22 mouse cellular contexts compared by ENCODE assay signal in the genomic region with DNA sequence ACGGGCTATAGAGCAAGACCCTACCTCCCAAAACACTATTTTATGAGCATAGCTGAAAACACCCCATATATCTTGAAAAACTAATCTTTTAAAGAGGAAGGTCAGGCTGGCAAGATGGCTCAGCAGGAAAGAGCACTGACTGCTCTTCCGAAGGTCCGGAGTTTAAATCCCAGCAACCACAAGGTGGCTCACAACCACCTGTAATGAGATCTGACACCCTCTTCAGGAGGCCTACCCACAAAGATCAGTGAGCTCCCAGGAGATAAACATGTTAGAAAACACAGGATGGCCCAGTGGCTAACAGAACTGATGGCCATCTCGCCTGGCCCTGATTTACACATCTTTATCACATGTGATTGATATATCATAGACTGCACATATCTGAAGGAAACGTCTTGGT. TPM values are rescaled to one million over a fixed set of nuclear protein-coding genes. Genes with fewer than 3 reads are reported as not detected.
DNase-seq lines count a peak whose midpoint lies in the region; ATAC-seq and TF ChIP-seq lines count a peak whose summit lies in the region.
"Had no signal": no experiment of that assay in that cellular context is flagged by ENCODE, and none has a peak within 500 bp of the region (broad histone marks: within the 10 kb centered on the region; RNA-seq: fewer than 3 reads in every experiment).

No protein-coding gene starts in this region.

- no peak for TF ChIP-seq POLR2A in heart, adult 2 months (IDR thresholded peaks at IDR 0.05; ENCODE audit: insufficient read depth, low read depth, low read length)

- no peak for DNase-seq in heart, adult 2 months
- DNase-seq in heart, postnatal 14 days, result no peak
- DNase-seq in layer of hippocampus, adult 2 months (ENCODE audit: low spot score in 2 of 2), result no peak
- DNase-seq in layer of hippocampus, postnatal 25 days (ENCODE audit: extremely low spot score in 1 of 2, low spot score in 1 of 2), result no peak
- DNase-seq in testis, postnatal 10 days (ENCODE audit: low spot score), result peak; percentile 42
- DNase-seq in testis, postnatal 14 days (ENCODE audit: low spot score), result no peak
- DNase-seq in stomach, postnatal 0 days (ENCODE audit: low spot score), result no peak
- no peak for DNase-seq in left cerebral cortex, postnatal 10 days (ENCODE audit: extremely low spot score in 1 of 2, low spot score in 2 of 2)
- DNase-seq: adrenal gland, postnatal 25 days; cerebellum, adult 9-10 months; gastrocnemius, postnatal 36 days; kidney, adult 18-20 months; liver; liver, postnatal 0 days; lung, postnatal 36 days had no signal

- no peak overlapping the region for H3K9ac ChIP-seq in heart, adult 2 months (ENCODE audit: low read depth, low read length)
- H3K9ac ChIP-seq in stomach, postnatal 0 days (ENCODE audit: low read length), result no peak overlapping the region
- H3K9ac ChIP-seq: embryonic facial prominence, embryonic 15.5 days; forebrain, embryonic 15.5 days; liver, postnatal 0 days; stomach, embryonic 15.5 days had no signal

- no peaks in the 10 kb centered on the region for H3K36me3 ChIP-seq in heart, adult 2 months (ENCODE audit: control insufficient read depth, insufficient read depth, low read length)
- H3K36me3 ChIP-seq in stomach, postnatal 0 days (ENCODE audit: control insufficient read depth, insufficient read depth, low read length), result no peaks in the 10 kb centered on the region
- H3K36me3 ChIP-seq: embryonic facial prominence, embryonic 15.5 days; forebrain, embryonic 15.5 days; limb, embryonic 10.5 days; stomach, embryonic 15.5 days had no signal

- H3K27me3 ChIP-seq in heart, adult 2 months (ENCODE audit: control insufficient read depth, insufficient read depth, low read length), result no peaks in the 10 kb centered on the region
- no peaks in the 10 kb centered on the region for H3K27me3 ChIP-seq in stomach, postnatal 0 days (ENCODE audit: control insufficient read depth, insufficient read depth, low read length)
- H3K27me3 ChIP-seq: embryonic facial prominence, embryonic 15.5 days; forebrain, embryonic 15.5 days; stomach, embryonic 15.5 days had no signal

- TF ChIP-seq EP300 in heart, adult 2 months (IDR thresholded peaks at IDR 0.05; ENCODE audit: insufficient read depth, low read depth, low read length), result no peak
- TF ChIP-seq EP300 in stomach, postnatal 0 days (optimal IDR thresholded peaks at IDR 0.05), result no peak

- no peak overlapping the region for H3K4me2 ChIP-seq in stomach, postnatal 0 days (replicated peaks; ENCODE audit: low read depth)
- H3K4me2 ChIP-seq: embryonic facial prominence, embryonic 15.5 days; forebrain, embryonic 15.5 days; stomach, embryonic 15.5 days had no signal

- no peaks in the 10 kb centered on the region for H3K9me3 ChIP-seq in stomach, postnatal 0 days (ENCODE audit: control insufficient read depth, low read length)
- H3K9me3 ChIP-seq: embryonic facial prominence, embryonic 15.5 days; forebrain, embryonic 15.5 days; limb, embryonic 10.5 days; megakaryocyte, embryonic 14.5 days; stomach, embryonic 15.5 days had no signal

- H3K4me3 ChIP-seq in heart, adult 2 months, result no peak overlapping the region
- H3K4me3 ChIP-seq in layer of hippocampus, adult 2 months, result no peak overlapping the region
- H3K4me3 ChIP-seq in stomach, postnatal 0 days (ENCODE audit: low read depth, low read length), result no peak overlapping the region
- H3K4me3 ChIP-seq: embryonic facial prominence, embryonic 15.5 days; forebrain, embryonic 15.5 days; limb, embryonic 10.5 days; megakaryocyte, embryonic 14.5 days; stomach, embryonic 15.5 days had no signal

- no peaks in the 10 kb centered on the region for H3K4me1 ChIP-seq in heart, adult 2 months (ENCODE audit: control insufficient read depth, insufficient read depth, low read length)
- H3K4me1 ChIP-seq in stomach, postnatal 0 days (replicated peaks; ENCODE audit: control insufficient read depth, insufficient read depth), result no peaks in the 10 kb centered on the region
- H3K4me1 ChIP-seq: embryonic facial prominence, embryonic 15.5 days; limb, embryonic 10.5 days; stomach, embryonic 15.5 days had no signal

- peak; percentile 26 for TF ChIP-seq CTCF in heart, adult 2 months (IDR thresholded peaks at IDR 0.05)
- peak; percentile 53 for TF ChIP-seq CTCF in layer of hippocampus, adult 2 months (conservative IDR thresholded peaks at IDR 0.05)
- peak; percentile 41 for TF ChIP-seq CTCF in stomach, postnatal 0 days (IDR thresholded peaks at IDR 0.05; ENCODE audit: low read depth)

- H3K79me2 ChIP-seq in heart, adult 2 months (replicated peaks; ENCODE audit: control insufficient read depth, insufficient read depth, low read length), result no peaks in the 10 kb centered on the region

- no peak overlapping the region for H3K27ac ChIP-seq in heart, adult 2 months
- H3K27ac ChIP-seq in layer of hippocampus, adult 2 months, result no peak overlapping the region
- H3K27ac ChIP-seq in stomach, postnatal 0 days (replicated peaks), result no peak overlapping the region
- H3K27ac ChIP-seq: embryonic facial prominence, embryonic 15.5 days; forebrain, embryonic 15.5 days; limb, embryonic 10.5 days; stomach, embryonic 15.5 days had no signal

- no peak for ATAC-seq in stomach, postnatal 0 days (ENCODE audit: low FRiP score, low TSS enrichment)
- ATAC-seq: forebrain, embryonic 15.5 days; hindbrain, embryonic 16.5 days; liver, postnatal 0 days; midbrain, embryonic 16.5 days had no signal

- 41% methylated on average over 5 of the region's 5 CpGs for WGBS in heart, adult 2 months
- 40% methylated on average over 5 of the region's 5 CpGs for WGBS in stomach, postnatal 0 days

- intact Hi-C loops in heart, adult 2 months (cut with DNase I), result loop anchor here (5.0 kb wide), 2 partner anchors 43 to 158 kb away; partner anchors contain the start of genes Fbl and Psmc4
- intact Hi-C loops in heart, postnatal 14 days (cut with DNase I), result loop anchor here (5.0 kb wide), 2 partner anchors 92 to 158 kb away; partner anchors contain the start of genes Dll3 and Psmc4
- intact Hi-C loops in left cerebral cortex, postnatal 10 days (cut with DNase I), result no loop called here

RNA-seq across cellular contexts. Expression of gene Dyrk1b, which starts 31.5 kb away (rescaled TPM):
- 10 to 100 TPM; 28.0 to 28.3 TPM for total RNA-seq in heart, adult 2 months (2021)
- polyA plus RNA-seq in heart, adult 2 months (2012; rRNA removed), result 24.1 and 30.1 TPM in 2 replicates
- total RNA-seq in heart, postnatal 14 days (2021), result 10 to 100 TPM; 37.4 to 40.8 TPM
- total RNA-seq in layer of hippocampus, adult 2 months (2021), result 10 to 100 TPM; 44.7 to 46.9 TPM
- 10 to 100 TPM; 41.7 to 49.8 TPM for total RNA-seq in layer of hippocampus, postnatal 25 days (2021)
- 4.6 and 5.7 TPM in 2 replicates for polyA plus RNA-seq in stomach, postnatal 0 days (2015; fragmentation: Nextera tagmentation; extraction: Ambion mirVana)
- 10 to 100 TPM; 32.9 to 34.8 TPM for total RNA-seq in left cerebral cortex, postnatal 10 days (2021)

RNA-seq across cellular contexts. Expression of gene Fbl, which starts 41.2 kb away (rescaled TPM):
- 10 to 100 TPM; 34.7 TPM for total RNA-seq in heart, adult 2 months (2021)
- polyA plus RNA-seq in heart, adult 2 months (2012; rRNA removed), result 25.7 and 35.6 TPM in 2 replicates
- 10 to 100 TPM; 31.2 to 37.7 TPM for total RNA-seq in heart, postnatal 14 days (2021)
- 10 to 100 TPM; 51.7 to 52.3 TPM for total RNA-seq in layer of hippocampus, adult 2 months (2021)
- 10 to 100 TPM; 43.5 to 53.4 TPM for total RNA-seq in layer of hippocampus, postnatal 25 days (2021)
- 57.1 and 61.6 TPM in 2 replicates for polyA plus RNA-seq in stomach, postnatal 0 days (2015; fragmentation: Nextera tagmentation; extraction: Ambion mirVana)
- total RNA-seq in left cerebral cortex, postnatal 10 days (2021), result 10 to 100 TPM; 69.4 to 74.5 TPM

RNA-seq across cellular contexts. Expression of gene Eid2, which starts 57.0 kb away (rescaled TPM):
- 10 to 100 TPM; 11.2 to 11.9 TPM for total RNA-seq in heart, adult 2 months (2021)
- polyA plus RNA-seq in heart, adult 2 months (2012; rRNA removed), result 4.2 and 4.6 TPM in 2 replicates
- 10 to 100 TPM; 10.7 to 11.9 TPM for total RNA-seq in heart, postnatal 14 days (2021)
- 10 to 100 TPM; 58.3 to 59.0 TPM for total RNA-seq in layer of hippocampus, adult 2 months (2021)
- 10 to 100 TPM; 53.5 to 62.9 TPM for total RNA-seq in layer of hippocampus, postnatal 25 days (2021)
- 4.5 and 4.8 TPM in 2 replicates for polyA plus RNA-seq in stomach, postnatal 0 days (2015; fragmentation: Nextera tagmentation; extraction: Ambion mirVana)
- 10 to 100 TPM; 73.5 to 79.5 TPM for total RNA-seq in left cerebral cortex, postnatal 10 days (2021)

Comparison
In these comparisons a context has a peak if more than half of its experiments do, and no peak if none do; other contexts are left out.
1. RNA of gene Eid2, which starts 57.0 kb away (total RNA-seq): 73.5 to 79.5 TPM in left cerebral cortex, postnatal 10 days, 53.5 to 62.9 TPM in layer of hippocampus, postnatal 25 days and 58.3 to 59.0 TPM in layer of hippocampus, adult 2 months; 11.2 to 11.9 TPM in heart, adult 2 months and 10.7 to 11.9 TPM in heart, postnatal 14 days; every median in the first group is over 4 times any median in the second.
2. Peak in every context shown above with its lines, with median percentiles within 50 percentile points of each other: CTCF ChIP-seq.